Mouse (Mus musculus) lung, postnatal 0 days (tissue): ENCODE measurements around the gene Arhgef17. TPM values are rescaled to one million over a fixed set of nuclear protein-coding genes. Genes with fewer than 3 reads are reported as not detected.

Experiments used
- ATAC-seq: fragments of 200-750 bp; cut with Nextera tagmentation; 2 replicates; pipeline ENCODE4 v1.8.0; 2017; ENCODE audit warnings: moderate library complexity
- DNase-seq: peaks from one replicate; pipeline ENCODE4 v3.0.0-alpha.2; 2016; ENCODE audit warnings: low spot score
- H3K27ac ChIP-seq: fragments of 300-500 bp; sonication (generic); 2 replicates; pipeline ENCODE4 v1.5.1; 2014; ENCODE audit warnings: antibody characterized with exemption, mild to moderate bottlenecking, low read length, mixed read lengths
- H3K27me3 ChIP-seq: fragments of 300-500 bp; sonication (generic); replicated peaks from 2 replicates; pipeline ENCODE4 v1.6.1; 2014; ENCODE audit warnings: low read length, mixed read lengths; ENCODE audit not compliant: insufficient read depth
- H3K36me3 ChIP-seq: fragments of 300-500 bp; sonication (generic); 2 replicates; pipeline ENCODE4 v1.6.1; 2014; ENCODE audit warnings: low read length, mixed read lengths; ENCODE audit not compliant: insufficient read depth
- H3K4me1 ChIP-seq: fragments of 300-500 bp; sonication (generic); 2 replicates; pipeline ENCODE4 v1.6.1; 2014; ENCODE audit warnings: antibody characterized with exemption, low read depth, low read length, mixed read lengths; ENCODE audit not compliant: insufficient read depth
- H3K4me2 ChIP-seq: fragments of 300-500 bp; sonication (generic); replicated peaks from 2 replicates; pipeline ENCODE4 v1.6.1; 2014; ENCODE audit warnings: low read depth, mild to moderate bottlenecking, low read length, moderate library complexity, mixed read lengths
- H3K4me3 ChIP-seq: fragments of 300-500 bp; sonication (generic); 2 replicates; pipeline ENCODE4 v1.5.1; 2014; ENCODE audit warnings: low read depth, low read length
- H3K9ac ChIP-seq: fragments of 300-500 bp; sonication (generic); replicated peaks from 2 replicates; pipeline ENCODE4 v1.6.1; 2014; ENCODE audit warnings: low read depth, mild to moderate bottlenecking
- H3K9me3 ChIP-seq: fragments of 300-500 bp; sonication (generic); 2 replicates; pipeline ENCODE4 v1.6.1; 2016; ENCODE audit warnings: low read length, mixed read lengths
- CTCF ChIP-seq: IDR thresholded peaks from 2 replicates; pipeline ENCODE4 v1.5.1; 2016; ENCODE audit warnings: antibody characterized with exemption, mild to moderate bottlenecking
- EP300 ChIP-seq: IDR thresholded peaks from 2 replicates; pipeline ENCODE4 v1.6.1; 2016; ENCODE audit warnings: antibody characterized with exemption, mild to moderate bottlenecking, control low read depth
- WGBS: fragments of 180-500 bp; shearing (Covaris S2); extraction: QIAGEN DNeasy Blood & Tissue Kit; methylation state at CpG from one replicate; pipeline ENCODE4 v1.1.7; 2014; 5-methylcytosine and 5-hydroxymethylcytosine counted together
- polyA plus RNA-seq: library from polyadenylated mRNA; unstranded; fragments of >200 nt; fragmentation: Nextera tagmentation; extraction: Ambion mirVana; gene quantifications from 2 replicates; pipeline ENCODE4 v1.2.1, GENCODE M21; 2015

Arhgef17 gene
- polyA plus RNA-seq, 1 experiment from 2014 or later = 5.8 TPM

DNA sequence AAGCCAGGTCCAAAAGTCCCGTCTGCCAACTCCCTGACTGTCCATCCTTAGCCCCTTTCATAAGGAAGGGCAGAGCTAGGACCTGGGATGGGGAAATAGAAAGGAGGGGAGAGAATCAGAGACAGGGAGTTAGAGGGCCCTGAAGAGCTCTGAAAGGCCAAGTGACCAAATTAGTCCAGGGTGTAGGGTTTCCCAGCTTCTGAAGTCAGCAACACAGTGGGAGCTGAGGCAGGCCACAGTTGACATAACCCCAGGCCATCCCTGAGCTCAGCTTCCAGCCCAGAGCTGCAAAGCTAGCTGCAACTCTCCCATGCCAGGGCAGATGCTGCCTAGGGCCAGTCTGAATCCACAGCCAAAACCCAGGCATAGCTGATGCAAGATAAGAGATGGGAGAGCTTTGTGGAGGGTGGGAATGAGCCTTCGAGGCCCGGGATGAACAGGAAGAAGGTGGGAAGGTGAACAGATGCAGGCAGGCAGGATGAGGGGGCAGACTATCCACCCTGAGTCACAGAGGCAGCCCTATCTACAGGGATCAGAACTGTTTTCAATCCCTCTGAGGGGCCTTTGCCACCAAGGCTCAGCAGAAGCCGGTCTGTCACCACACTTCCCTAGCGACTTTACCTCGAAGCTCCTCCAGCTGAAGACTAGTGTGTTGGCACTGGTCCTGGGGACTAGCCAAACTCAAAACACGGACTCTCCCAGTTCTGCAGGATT is 4.5 kb downstream of the Arhgef17 start:
- Histone ChIP-seq H3K27me3 (no peaks in the 10 kb centered on the region), H3K36me3 (no peaks in the 10 kb centered on the region), H3K9me3 (no peaks in the 10 kb centered on the region), H3K27ac (peak overlapping the region; percentile 57), H3K4me3 (peak overlapping the region; percentile 72), H3K4me1 (peaks cover 65% of the 10 kb centered on the region), H3K4me2 (peak overlapping the region; percentile 91), H3K9ac (peak overlapping the region; percentile 80)
- DNase-seq (peak; percentile 44), ATAC-seq (no peak)
- WGBS = 1% methylated on average over 7 of the region's 7 CpGs
- TF ChIP-seq CTCF (no peak), EP300 (no peak)

GRCm38 (mm10) chr7:100926311-100926923 is 5.5 kb downstream of the Arhgef17 start:
- peak overlapping the region; percentile 16 for H3K9ac ChIP-seq
- ATAC-seq (no peak), DNase-seq (no peak)
- no peak for TF ChIP-seq CTCF
- no peak for TF ChIP-seq EP300
- 16% methylated on average over 12 of the region's 12 CpGs for WGBS
- peak overlapping the region; percentile 72 for H3K4me3 ChIP-seq
- H3K4me1 ChIP-seq = peaks cover 65% of the 10 kb centered on the region
- no peaks in the 10 kb centered on the region for H3K36me3 ChIP-seq
- H3K9me3 ChIP-seq = no peaks in the 10 kb centered on the region
- peak overlapping the region; percentile 57; the same call in 1 of the 2 replicates for H3K27ac ChIP-seq
- H3K4me2 ChIP-seq = peak overlapping the region; percentile 91
- H3K27me3 ChIP-seq = no peaks in the 10 kb centered on the region

DNA sequence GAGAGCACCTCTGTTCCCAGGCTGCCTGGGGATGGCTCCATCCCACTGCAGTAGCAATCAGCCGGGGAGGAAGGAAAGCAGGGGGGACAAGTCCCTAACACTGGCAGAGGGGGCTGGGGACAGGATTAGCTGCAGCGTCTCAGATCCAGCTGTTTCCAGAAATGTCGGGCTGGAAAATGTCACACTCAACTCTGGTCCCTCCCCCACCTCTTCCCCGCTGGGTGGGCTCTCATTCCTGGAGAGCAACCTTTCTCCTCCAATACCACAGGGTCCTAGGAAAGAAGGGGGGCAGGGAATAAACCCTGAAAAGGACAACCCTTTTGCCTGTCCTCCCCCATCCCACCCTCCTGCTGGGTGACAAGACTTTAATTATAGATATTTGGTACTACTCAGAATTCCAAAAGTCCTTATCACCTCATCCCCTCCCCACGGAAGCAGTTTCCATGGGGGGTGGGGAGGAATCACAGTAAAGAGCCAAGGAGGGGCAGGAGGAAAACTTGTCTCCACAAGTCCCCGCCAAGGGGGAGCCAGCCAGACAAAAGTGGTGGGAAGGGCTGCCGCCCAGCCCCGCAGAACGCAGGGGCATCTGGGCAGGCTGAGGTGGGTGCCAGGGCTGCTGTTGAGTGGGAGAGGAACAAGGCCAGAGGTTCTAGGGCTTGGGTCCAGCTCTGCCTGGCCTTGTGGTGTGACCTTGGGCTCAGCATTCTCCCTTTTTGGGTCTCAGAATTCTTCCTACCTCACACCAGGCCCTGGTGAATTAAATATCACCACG is 7.0 kb downstream of the Arhgef17 start:
- ATAC-seq = peak; percentile 59
- peak overlapping the region; percentile 57 for H3K27ac ChIP-seq
- H3K4me1 ChIP-seq = peaks cover 65% of the 10 kb centered on the region
- WGBS = 22% methylated on average over 10 of the region's 10 CpGs
- TF ChIP-seq CTCF = no peak
- TF ChIP-seq EP300 = peak; percentile 40; the same call in 1 of the 2 replicates
- no peaks in the 10 kb centered on the region for H3K27me3 ChIP-seq
- peak overlapping the region; percentile 91 for H3K4me2 ChIP-seq
- DNase-seq = peak; percentile 79
- no peaks in the 10 kb centered on the region for H3K36me3 ChIP-seq
- no peaks in the 10 kb centered on the region for H3K9me3 ChIP-seq
- no peak overlapping the region; the same call in 1 of the 2 replicates for H3K4me3 ChIP-seq
- H3K9ac ChIP-seq = no peak overlapping the region

DNA sequence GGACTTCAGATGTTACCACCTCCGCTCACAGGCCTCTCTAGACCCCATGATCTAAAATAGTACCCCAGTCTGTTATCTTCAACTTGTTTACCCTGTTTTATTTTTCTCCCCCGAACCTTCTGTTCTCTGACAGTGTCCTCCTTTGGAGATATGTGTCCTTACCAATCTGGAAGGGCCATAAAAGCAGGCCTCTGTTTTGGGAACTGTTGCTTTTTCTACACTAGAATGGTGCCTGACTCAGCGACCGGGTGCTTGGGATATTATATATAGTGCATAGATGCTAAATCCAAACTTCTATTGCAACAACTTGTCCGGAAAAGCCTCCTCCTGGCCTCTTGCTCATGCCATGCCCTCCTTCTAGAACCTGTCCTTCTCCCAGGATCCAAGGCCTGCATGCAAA is 7.7 kb downstream of the Arhgef17 start:
- no peaks in the 10 kb centered on the region for H3K9me3 ChIP-seq
- WGBS = 57% methylated on average over 5 of the region's 5 CpGs
- DNase-seq (no peak), ATAC-seq (no peak)
- H3K27me3 ChIP-seq = no peaks in the 10 kb centered on the region
- H3K9ac ChIP-seq = no peak overlapping the region
- H3K36me3 ChIP-seq = no peaks in the 10 kb centered on the region
- no peak for TF ChIP-seq EP300
- TF ChIP-seq CTCF = no peak
- peak overlapping the region; percentile 91 for H3K4me2 ChIP-seq
- peak overlapping the region; percentile 57; the same call in 1 of the 2 replicates for H3K27ac ChIP-seq
- H3K4me3 ChIP-seq = no peak overlapping the region
- H3K4me1 ChIP-seq = peaks cover 65% of the 10 kb centered on the region

- H3K27ac ChIP-seq = peak overlapping the region; percentile 32; the same call in 1 of the 2 replicates
- no peaks in the 10 kb centered on the region for H3K9me3 ChIP-seq
- H3K36me3 ChIP-seq = no peaks in the 10 kb centered on the region
- DNase-seq (no peak), ATAC-seq (no peak)
- 0 out of 2 replicates have a peak overlapping the region, but pooled peaks have one; percentile 11 for H3K4me2 ChIP-seq
- TF ChIP-seq CTCF = no peak
- no peak for TF ChIP-seq EP300
- WGBS = 66% methylated on average over 4 of the region's 4 CpGs
- H3K27me3 ChIP-seq = no peaks in the 10 kb centered on the region
- H3K4me1 ChIP-seq = peaks cover 62% of the 10 kb centered on the region
- no peak overlapping the region for H3K4me3 ChIP-seq
- H3K9ac ChIP-seq = no peak overlapping the region
These were observed 9.0 kb downstream of the Arhgef17 start for GRCm38 (mm10) chr7:100922907-100923306.

- H3K4me1 ChIP-seq = peaks cover 52% of the 10 kb centered on the region
- WGBS = 81% methylated on average over 5 of the region's 5 CpGs
- H3K36me3 ChIP-seq = no peaks in the 10 kb centered on the region
- H3K4me2 ChIP-seq = no peak overlapping the region
- no peak for TF ChIP-seq CTCF
- no peak for TF ChIP-seq EP300
- H3K9ac ChIP-seq = no peak overlapping the region
- ATAC-seq = no peak
- H3K27me3 ChIP-seq = no peaks in the 10 kb centered on the region
- no peak overlapping the region for H3K4me3 ChIP-seq
- H3K27ac ChIP-seq = no peak overlapping the region; the same call in 1 of the 2 replicates
- H3K9me3 ChIP-seq = no peaks in the 10 kb centered on the region
- no peak for DNase-seq
These were observed 10.6 kb downstream of the Arhgef17 start for GRCm38 (mm10) chr7:100921289-100921688.
